Mouse (Mus musculus) heart, embryonic 14.5 days (tissue): ENCODE data around the gene Gps2. TPM values are rescaled to one million over a fixed set of nuclear protein-coding genes. Genes with fewer than 3 reads are reported as not detected.
A peak's percentile ranks its signal among the peaks of the same experiment; 100 is the strongest.
"Not testable (repeated sequence)": the region's sequence is repeated elsewhere in the genome, so short reads cannot be mapped to it uniquely, and the experiment has no call there.

ENCODE experiments used
- ATAC-seq: fragments of 200-750 bp; cut with Nextera tagmentation; 2 replicates; pipeline ENCODE4 v1.8.0; 2017; ENCODE audit warnings: low read depth, moderate TSS enrichment; ENCODE audit not compliant: insufficient number of reproducible peaks, insufficient read depth, low FRiP score
- H3K27ac ChIP-seq, 2 experiments: fragments of 200-500 bp in 1 of 2; fragments of 300-500 bp in 1 of 2; sonication (generic) in 1 of 2; replicated peaks in 1 of 2; 2 replicates each; pipeline ENCODE4 v1.5.1; 2012 to 2014; ENCODE audit warnings: low read depth in 2 of 2, low read length in 2 of 2, control low read depth in 1 of 2, mild to moderate bottlenecking in 1 of 2, mixed read lengths in 1 of 2; ENCODE audit not compliant: control insufficient read depth in 1 of 2, insufficient read depth in 1 of 2
- H3K27me3 ChIP-seq: fragments of 300-500 bp; sonication (generic); 2 replicates; pipeline ENCODE4 v1.6.1; 2014; ENCODE audit warnings: mild to moderate bottlenecking, low read length, control low read depth; ENCODE audit not compliant: control insufficient read depth, insufficient read depth
- H3K36me3 ChIP-seq: fragments of 300-500 bp; sonication (generic); 2 replicates; pipeline ENCODE4 v1.6.1; 2014; ENCODE audit warnings: mild to moderate bottlenecking, control low read depth, low read length, mixed read lengths; ENCODE audit not compliant: control insufficient read depth, insufficient read depth
- H3K4me1 ChIP-seq, 2 experiments: fragments of 200-500 bp in 1 of 2; fragments of 300-500 bp in 1 of 2; sonication (generic) in 1 of 2; 2 replicates each; pipeline ENCODE4 v1.6.1; 2012 to 2014; ENCODE audit warnings: low read length in 2 of 2, control low read depth in 1 of 2, mixed read lengths in 1 of 2; ENCODE audit not compliant: control insufficient read depth in 2 of 2, insufficient read depth in 2 of 2
- H3K4me2 ChIP-seq: fragments of 300-500 bp; sonication (generic); 2 replicates; pipeline ENCODE4 v1.6.1; 2014; ENCODE audit warnings: mild to moderate bottlenecking, low read length
- H3K4me3 ChIP-seq, 2 experiments: fragments of 200-500 bp in 1 of 2; fragments of 300-500 bp in 1 of 2; sonication (generic) in 1 of 2; 2 replicates each; pipeline ENCODE4 v1.5.1; 2012 to 2014; ENCODE audit warnings: low read length in 2 of 2, mild to moderate bottlenecking in 2 of 2, control low read depth in 1 of 2, low read depth in 1 of 2, moderate library complexity in 1 of 2; ENCODE audit not compliant: control insufficient read depth in 1 of 2, insufficient read depth in 1 of 2
- H3K9ac ChIP-seq: fragments of 300-500 bp; sonication (generic); 2 replicates; pipeline ENCODE4 v1.6.1; 2014; ENCODE audit warnings: mild to moderate bottlenecking, low read length
- H3K9me3 ChIP-seq: fragments of 300-500 bp; sonication (generic); 2 replicates; pipeline ENCODE4 v1.6.1; 2016; ENCODE audit warnings: low read length, control low read depth; ENCODE audit not compliant: control insufficient read depth
- WGBS: fragments of 180-500 bp; shearing (Covaris S2); extraction: QIAGEN DNeasy Blood & Tissue Kit; methylation state at CpG from one replicate; pipeline ENCODE4 v1.1.7; 2014; 5-methylcytosine and 5-hydroxymethylcytosine counted together
- polyA plus RNA-seq: library from polyadenylated mRNA; unstranded; fragments of >200 nt; fragmentation: Nextera tagmentation; extraction: Ambion mirVana; gene quantifications from 2 replicates; pipeline ENCODE4 v1.2.1, GENCODE M21; 2014

Gps2 gene
- polyA plus RNA-seq, 1 experiment from 2014 or later = 45.2 TPM

DNA sequence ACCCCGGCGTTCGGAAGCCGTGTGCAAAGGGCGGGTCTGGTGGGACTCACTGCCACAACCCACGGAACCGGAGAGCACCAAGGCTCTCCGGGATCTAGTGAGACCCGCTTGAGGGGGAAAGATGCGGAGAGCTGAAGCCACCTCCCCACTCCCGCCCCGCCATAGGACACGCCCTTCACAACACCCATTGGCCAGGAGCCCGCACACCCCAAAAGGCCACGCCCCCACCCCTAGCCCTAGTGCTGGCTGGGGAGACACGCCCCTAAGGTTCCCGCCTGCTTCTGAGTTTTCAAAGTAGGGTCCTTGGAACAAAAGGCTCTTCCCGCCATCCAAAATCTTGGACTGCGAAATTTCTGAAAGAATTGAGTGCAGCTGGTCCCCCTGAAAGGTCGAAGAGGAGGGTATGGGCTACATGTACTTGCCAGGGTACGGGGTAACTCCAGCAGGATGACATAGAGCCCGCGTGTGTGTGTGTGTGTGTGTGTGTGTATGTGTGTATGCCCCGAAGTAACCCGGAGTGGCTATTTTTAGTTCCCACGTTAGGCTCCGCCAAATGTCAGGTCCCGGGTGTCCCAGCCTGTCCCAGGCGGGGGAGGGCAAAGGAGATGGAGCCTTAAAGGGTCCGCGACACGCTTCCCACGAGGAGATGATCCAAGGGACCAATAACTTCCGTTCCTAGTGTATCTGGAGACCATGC, 34.5 kb downstream of the Gps2 start, which contains the start of gene Slc2a4:
TSS of gene Slc2a4 (minus strand) at position 123 of the 697 bp plus-strand sequence.
- no peaks in the 10 kb centered on the region; the same call in 1 of the 2 replicates for H3K27me3 ChIP-seq
- H3K9me3 ChIP-seq = no peaks in the 10 kb centered on the region
- peak within 1 kb of the TSS; percentile 96 to 99 for H3K27ac ChIP-seq
- H3K4me2 ChIP-seq = peak within 1 kb of the TSS; percentile 83
- H3K36me3 ChIP-seq = peaks cover 33% of the 10 kb centered on the region
- WGBS = under 1% methylated on average over 34 of the region's 34 CpGs
- peak within 1 kb of the TSS; percentile 63 to 73 for H3K4me3 ChIP-seq
- peaks cover 9 to 15% of the 10 kb centered on the region in 2 experiments for H3K4me1 ChIP-seq
- ATAC-seq = peak; percentile 92
- H3K9ac ChIP-seq = peak within 1 kb of the TSS; percentile 75

DNA sequence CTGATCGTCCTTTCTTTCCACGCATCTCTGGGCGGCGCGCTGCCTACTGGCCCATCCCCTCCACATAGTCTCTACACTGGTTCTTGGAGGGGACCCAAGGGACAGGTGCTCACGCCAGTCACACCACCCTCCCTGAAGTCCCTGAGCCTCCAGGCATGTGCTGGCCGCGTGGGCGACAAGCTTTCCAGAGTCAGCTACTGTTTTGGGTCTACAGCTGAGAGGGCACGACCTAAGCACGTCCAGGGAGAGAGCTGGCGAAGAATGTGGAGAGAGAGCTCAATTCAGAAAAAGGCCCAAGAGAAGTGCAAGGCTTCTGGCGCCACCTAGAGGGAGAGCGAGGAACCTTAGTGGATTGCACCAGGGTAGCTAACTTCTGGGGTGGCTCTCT, 35.1 kb downstream of the Gps2 start:
- peaks cover 28% of the 10 kb centered on the region for H3K36me3 ChIP-seq
- peak overlapping the region; percentile 83 for H3K4me2 ChIP-seq
- WGBS = under 1% methylated on average over 14 of the region's 14 CpGs
- no peaks in the 10 kb centered on the region; the same call in 1 of the 2 replicates for H3K27me3 ChIP-seq
- no peaks in the 10 kb centered on the region for H3K9me3 ChIP-seq
- H3K4me3 ChIP-seq = peak overlapping the region; percentile 63 to 73
- peak overlapping the region; percentile 75 for H3K9ac ChIP-seq
- H3K27ac ChIP-seq = peak overlapping the region; percentile 73 to 96
- ATAC-seq = no peak
- H3K4me1 ChIP-seq = peaks cover 9 to 20% of the 10 kb centered on the region in 2 experiments

DNA sequence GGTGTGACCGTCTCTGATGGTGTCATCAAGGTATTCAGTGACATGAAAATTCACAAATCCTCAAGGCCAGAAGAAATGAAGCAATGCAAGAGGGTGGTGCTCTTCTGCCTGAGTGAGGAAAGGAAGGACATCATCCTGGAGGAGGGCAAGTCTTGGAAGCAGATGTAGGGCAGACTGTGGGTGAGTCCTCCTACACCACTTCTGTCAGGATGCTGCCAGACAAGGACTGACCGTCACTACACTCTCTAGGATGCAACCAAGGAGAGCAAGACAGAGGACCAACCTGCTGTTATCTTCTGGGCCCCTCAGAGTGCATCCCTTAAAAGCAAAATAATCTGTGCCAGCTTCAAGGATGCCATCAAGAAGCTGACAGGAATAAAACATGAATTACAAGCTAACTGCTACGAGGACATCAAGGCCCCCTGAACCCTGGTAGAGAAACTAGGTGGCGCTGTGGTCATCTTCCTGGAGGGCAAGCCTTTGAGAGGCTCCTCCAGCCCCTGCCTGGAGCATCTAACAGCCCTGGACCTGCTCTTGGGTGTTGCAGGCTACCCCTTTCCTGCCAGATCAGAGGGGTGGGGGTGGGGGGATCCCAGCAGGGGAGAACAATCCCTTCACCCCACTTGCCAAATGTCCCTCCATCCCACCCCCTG, 37.2 kb downstream of the Gps2 start:
- H3K27ac ChIP-seq = no peak overlapping the region
- H3K4me2 ChIP-seq = no peak overlapping the region
- H3K4me1 ChIP-seq = peaks cover 9 to 20% of the 10 kb centered on the region in 2 experiments
- H3K9me3 ChIP-seq = no peaks in the 10 kb centered on the region
- WGBS = 37% methylated on average over 4 of the region's 4 CpGs
- ATAC-seq = no peak
- H3K9ac ChIP-seq = no peak overlapping the region
- no peak overlapping the region for H3K4me3 ChIP-seq
- peaks cover 7% of the 10 kb centered on the region for H3K36me3 ChIP-seq
- H3K27me3 ChIP-seq = no peaks in the 10 kb centered on the region; the same call in 1 of the 2 replicates

DNA sequence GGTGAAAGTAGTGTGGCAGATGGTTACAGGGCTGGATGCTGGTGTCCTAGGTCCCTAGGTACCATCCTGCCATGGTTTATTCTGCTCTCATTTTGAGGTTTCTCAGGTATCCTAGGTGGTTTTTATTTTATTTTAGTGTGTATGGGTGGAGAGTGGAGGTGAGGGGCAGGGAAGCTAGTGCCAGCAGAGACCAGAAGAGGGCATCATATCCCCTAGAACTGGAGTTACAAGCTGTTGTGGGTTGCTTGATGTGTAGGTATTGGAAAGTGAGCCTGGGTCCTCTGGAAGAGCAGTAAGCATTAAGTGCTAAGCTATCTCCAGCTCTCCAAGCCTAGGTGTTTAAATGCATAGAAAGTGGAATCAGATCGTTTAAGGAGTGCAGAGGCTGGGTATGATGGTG, 38.6 kb downstream of the Gps2 start:
- H3K27ac ChIP-seq = no peak overlapping the region
- H3K4me3 ChIP-seq = no peak overlapping the region
- no peak overlapping the region for H3K4me2 ChIP-seq
- ATAC-seq = no peak
- no peaks in the 10 kb centered on the region for H3K9me3 ChIP-seq
- peaks cover 5 to 11% of the 10 kb centered on the region in 2 experiments for H3K4me1 ChIP-seq
- no peak overlapping the region for H3K9ac ChIP-seq
- WGBS = 54% methylated on average over 1 of the region's 1 CpGs
- H3K27me3 ChIP-seq = no peaks in the 10 kb centered on the region; the same call in 1 of the 2 replicates
- no peaks in the 10 kb centered on the region for H3K36me3 ChIP-seq

DNA sequence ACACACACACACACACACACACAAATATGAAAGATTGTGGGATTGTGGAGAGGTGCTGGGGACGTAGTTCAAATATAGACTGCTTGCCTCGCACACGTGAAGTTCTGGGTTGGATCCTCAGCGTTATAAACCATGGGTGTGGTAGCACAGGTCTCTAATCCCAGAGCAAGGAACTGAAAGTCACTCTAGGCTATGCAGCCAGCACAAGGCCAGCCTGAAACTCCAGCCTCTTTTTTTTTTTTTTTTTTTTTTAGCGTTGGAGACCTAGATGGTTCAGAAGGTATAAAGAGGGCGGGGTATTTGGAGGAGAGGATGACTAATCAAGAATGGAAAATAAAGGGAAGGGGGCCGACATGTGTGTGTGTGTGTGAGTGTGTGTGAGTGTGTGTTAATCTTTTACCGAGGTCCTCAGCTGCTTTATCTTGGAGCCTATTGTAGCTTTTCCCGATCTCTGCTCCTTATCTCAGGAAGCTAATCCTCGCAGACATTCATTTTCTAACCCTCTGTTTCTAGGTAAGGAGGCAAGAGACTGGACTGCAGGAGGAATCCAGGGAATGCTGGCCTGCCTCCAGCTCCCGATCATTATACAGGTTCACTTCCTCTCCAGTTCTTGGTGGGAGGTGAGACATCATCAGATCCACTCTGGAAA, 39.7 kb downstream of the Gps2 start:
- Histone ChIP-seq H3K4me1 (peaks cover 4 to 11% of the 10 kb centered on the region in 2 experiments), H3K9ac (no peak overlapping the region)

DNA sequence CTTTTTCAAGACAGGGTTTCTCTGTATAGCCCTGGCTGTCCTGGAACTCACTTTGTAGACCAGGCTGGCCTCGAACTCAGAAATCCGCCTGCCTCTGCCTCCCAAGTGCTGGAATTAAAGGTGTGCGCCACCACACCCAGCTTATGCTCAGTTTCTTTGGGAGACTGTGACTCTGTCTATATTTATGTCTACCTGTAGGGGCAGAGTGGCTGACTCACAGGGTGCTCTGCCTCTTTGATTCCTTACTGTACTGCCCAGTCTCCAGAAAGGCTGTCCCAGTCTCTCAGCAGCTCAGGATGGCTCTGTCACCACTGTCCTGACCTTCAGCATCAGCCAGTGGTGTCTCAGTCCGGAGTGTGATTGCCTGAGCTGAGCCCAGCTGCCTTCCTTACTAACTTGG, 41.9 kb downstream of the Gps2 start:
- not testable (repeated sequence) for H3K27me3 ChIP-seq, H3K9me3 ChIP-seq, H3K4me1 ChIP-seq, H3K9ac ChIP-seq, H3K4me2 ChIP-seq, H3K4me3 ChIP-seq, H3K36me3 ChIP-seq, H3K27ac ChIP-seq, ATAC-seq
- 66% methylated on average over 3 of the region's 4 CpGs for WGBS

More for the DNA sequence above, 39.7 kb downstream of the Gps2 start:
- H3K36me3 ChIP-seq = no peaks in the 10 kb centered on the region
- H3K4me3 ChIP-seq = no peak overlapping the region
- 0 out of 2 replicates have a peak overlapping the region, but pooled peaks have one; percentile 6 for H3K4me2 ChIP-seq
- H3K27me3 ChIP-seq = no peaks in the 10 kb centered on the region; the same call in 1 of the 2 replicates
- no peaks in the 10 kb centered on the region for H3K9me3 ChIP-seq
- WGBS = 23% methylated on average over 11 of the region's 11 CpGs
- no peak overlapping the region for H3K27ac ChIP-seq
- ATAC-seq = no peak

DNA sequence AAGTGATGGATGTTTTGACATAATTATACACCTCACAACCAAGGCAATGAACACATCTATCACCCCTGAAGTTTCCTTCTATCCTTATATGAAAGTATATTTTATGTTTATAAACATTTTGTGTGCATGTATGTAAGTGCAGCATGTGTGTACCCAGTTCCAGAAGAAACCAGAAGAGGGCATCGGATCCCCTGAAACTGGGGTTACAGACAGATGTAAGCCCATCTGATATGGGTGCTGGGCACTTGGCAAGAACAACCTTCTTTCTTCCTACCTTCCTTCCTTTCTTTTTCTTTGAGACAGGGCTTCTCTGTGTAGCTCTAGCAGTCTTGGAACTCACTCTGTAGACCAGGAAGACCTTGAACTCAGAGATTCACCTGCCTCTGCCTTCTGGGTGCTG, 42.5 kb downstream of the Gps2 start:
- H3K4me2 ChIP-seq = no peak overlapping the region
- no peak overlapping the region for H3K27ac ChIP-seq
- H3K9ac ChIP-seq = no peak overlapping the region
- H3K9me3 ChIP-seq = no peaks in the 10 kb centered on the region
- WGBS = 83% methylated on average over 1 of the region's 1 CpGs
- no peak overlapping the region for H3K4me3 ChIP-seq
- ATAC-seq = no peak
- H3K4me1 ChIP-seq = peaks cover 0 to 7% of the 10 kb centered on the region in 2 experiments; a peak in 2 of 4 replicates
- H3K36me3 ChIP-seq = no peaks in the 10 kb centered on the region
- peaks cover 8% of the 10 kb centered on the region; the same call in 1 of the 2 replicates for H3K27me3 ChIP-seq
